Mouse (Mus musculus): ENCODE data around the gene Rtl5. TPM values are rescaled to one million over a fixed set of nuclear protein-coding genes. Genes with fewer than 3 reads are reported as not detected.
A peak's percentile ranks its signal among the peaks of the same experiment; 100 is the strongest.

Gene Rtl5
- polyA plus RNA-seq, 1 experiment from 2014 or later: 5.0 TPM

DNA sequence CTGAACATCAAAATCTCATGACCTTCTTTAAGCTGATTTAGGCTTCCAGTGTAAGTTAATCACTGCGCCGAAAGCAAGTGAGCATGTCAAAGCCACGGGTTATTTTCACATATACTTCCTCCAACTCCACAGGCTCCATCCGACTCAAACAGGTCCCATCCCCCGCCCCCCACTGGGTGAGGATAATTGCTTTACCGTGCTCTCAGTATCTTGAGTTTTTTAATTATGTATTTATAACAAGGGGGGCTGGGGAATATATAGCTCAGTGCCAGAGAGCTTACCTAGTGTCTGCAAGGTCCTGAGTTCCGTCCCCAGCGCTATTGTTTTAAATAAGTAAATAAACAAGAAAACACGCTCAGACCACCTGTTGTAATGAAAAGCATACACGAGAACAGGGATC is 10.0 kb upstream of the Rtl5 start:
- Histone ChIP-seq H3K9me3 (no peaks in the 10 kb centered on the region), H3K9ac (no peak overlapping the region), H3K4me1 (replicated peaks) (peaks cover 26% of the 10 kb centered on the region), H3K36me3 (no peaks in the 10 kb centered on the region), H3K27ac (replicated peaks) (peak overlapping the region; percentile 91), H3K27me3 (peaks cover 17% of the 10 kb centered on the region), H3K4me2 (peak overlapping the region; percentile 24), H3K4me3 (no peak overlapping the region)
- ATAC-seq (ENCODE audit: low read depth): peak; percentile 30; the same call in 1 of the 2 replicates
- 48% methylated on average over 10 of the region's 10 CpGs for WGBS

DNA sequence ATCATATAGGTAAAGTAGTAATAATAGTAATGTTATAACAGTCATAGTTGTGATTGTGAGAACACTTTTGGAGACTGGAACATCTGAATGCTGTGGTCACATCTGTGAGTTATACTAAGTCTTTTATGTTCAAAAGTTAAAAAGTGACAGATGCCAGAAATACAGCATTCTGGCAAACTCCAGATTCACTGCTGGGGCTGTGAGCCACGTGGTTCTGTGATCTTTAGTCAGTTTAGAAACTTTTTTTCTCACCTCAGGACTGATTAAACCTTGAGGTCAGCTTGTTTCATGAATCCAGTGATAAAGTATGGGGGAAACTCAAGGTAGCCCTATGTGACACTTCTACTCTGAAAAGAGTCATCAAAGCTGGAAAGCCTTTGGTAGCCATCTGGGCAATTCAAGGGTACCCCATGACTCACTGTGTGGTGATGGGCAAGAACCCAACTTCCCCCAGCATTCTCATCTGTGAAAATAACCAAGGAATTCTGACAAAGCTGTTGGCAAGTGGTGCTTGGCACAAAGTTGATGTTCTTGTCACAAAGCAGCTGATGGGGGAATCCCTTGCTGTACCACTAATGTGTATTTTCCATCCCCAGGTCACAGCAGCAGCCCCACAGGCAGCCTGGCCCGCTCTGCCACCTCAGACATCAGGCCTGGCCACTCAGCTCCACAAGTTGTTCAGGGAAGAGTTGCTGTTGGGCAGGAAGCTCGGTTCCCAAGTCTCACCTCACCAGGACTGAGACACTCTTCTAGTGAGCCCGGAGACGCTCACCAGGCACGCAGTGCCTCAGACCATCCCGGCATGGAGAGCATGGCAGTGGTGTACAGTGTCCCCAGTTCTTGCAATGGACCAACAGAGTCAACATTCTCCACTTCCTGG is 6.0 kb upstream of the Rtl5 start:
- Histone ChIP-seq H3K4me1 (replicated peaks) (peaks cover 17% of the 10 kb centered on the region), H3K27ac (replicated peaks) (no peak overlapping the region), H3K9me3 (no peaks in the 10 kb centered on the region), H3K4me2 (no peak overlapping the region), H3K27me3 (no peaks in the 10 kb centered on the region; the same call in none of the 2 replicates), H3K36me3 (no peaks in the 10 kb centered on the region), H3K9ac (no peak overlapping the region), H3K4me3 (no peak overlapping the region)
- 87% methylated on average over 7 of the region's 7 CpGs for WGBS
- ATAC-seq (ENCODE audit: low read depth): no peak

DNA sequence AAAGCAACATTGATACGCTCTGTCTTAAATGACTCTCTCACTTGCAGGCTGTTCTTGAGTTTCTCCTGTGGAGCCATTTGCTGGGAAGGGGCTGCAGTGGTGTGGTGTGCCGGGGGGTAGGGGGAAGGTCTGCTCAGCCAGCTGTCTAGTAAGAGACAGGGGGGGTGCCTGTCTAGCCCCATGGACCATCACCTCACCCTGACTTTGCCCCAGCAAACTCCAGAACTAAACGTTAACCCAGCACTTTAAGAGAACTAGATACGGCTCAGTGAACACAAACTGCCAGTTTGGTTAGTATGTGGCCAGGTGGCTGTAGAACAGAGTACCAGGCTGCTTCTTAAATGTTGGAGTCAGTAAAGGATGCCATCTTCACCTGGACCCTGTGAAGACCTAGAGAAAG is 4.1 kb upstream of the Rtl5 start:
- H3K27ac ChIP-seq (replicated peaks): no peak overlapping the region
- no peak overlapping the region for H3K4me3 ChIP-seq
- no peaks in the 10 kb centered on the region for H3K36me3 ChIP-seq
- no peaks in the 10 kb centered on the region; the same call in none of the 2 replicates for H3K27me3 ChIP-seq
- no peak overlapping the region for H3K4me2 ChIP-seq
- H3K4me1 ChIP-seq (replicated peaks): peaks cover 13% of the 10 kb centered on the region
- no peaks in the 10 kb centered on the region for H3K9me3 ChIP-seq
- no peak for ATAC-seq (ENCODE audit: low read depth)
- no peak overlapping the region for H3K9ac ChIP-seq
- WGBS: 75% methylated on average over 4 of the region's 4 CpGs

DNA sequence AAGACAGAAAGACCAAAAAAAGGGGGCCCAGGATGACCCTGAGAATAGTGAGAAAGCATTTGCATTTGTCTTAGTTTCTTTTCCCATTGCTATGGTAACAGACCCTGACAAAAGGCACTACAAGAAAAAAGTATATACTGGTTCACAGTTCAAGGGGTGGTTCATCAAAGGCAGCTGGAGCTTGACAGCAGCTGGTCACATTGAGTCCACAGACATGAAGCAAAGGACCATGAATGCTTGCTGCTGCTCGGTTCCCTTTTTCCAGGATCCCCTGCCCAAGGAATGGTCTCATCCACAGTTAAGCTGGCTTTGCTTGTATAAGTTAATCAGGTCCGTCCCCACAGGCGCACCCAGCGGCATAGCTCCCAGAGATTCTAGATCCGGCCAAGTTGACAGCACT is 3.3 kb upstream of the Rtl5 start:
- no peak for ATAC-seq (ENCODE audit: low read depth)
- Histone ChIP-seq H3K27ac (replicated peaks) (no peak overlapping the region), H3K4me2 (no peak overlapping the region), H3K9ac (no peak overlapping the region), H3K27me3 (no peaks in the 10 kb centered on the region; the same call in none of the 2 replicates), H3K4me1 (replicated peaks) (peaks cover 20% of the 10 kb centered on the region), H3K4me3 (no peak overlapping the region), H3K36me3 (no peaks in the 10 kb centered on the region), H3K9me3 (no peaks in the 10 kb centered on the region)
- 47% methylated on average over 5 of the region's 5 CpGs for WGBS

DNA sequence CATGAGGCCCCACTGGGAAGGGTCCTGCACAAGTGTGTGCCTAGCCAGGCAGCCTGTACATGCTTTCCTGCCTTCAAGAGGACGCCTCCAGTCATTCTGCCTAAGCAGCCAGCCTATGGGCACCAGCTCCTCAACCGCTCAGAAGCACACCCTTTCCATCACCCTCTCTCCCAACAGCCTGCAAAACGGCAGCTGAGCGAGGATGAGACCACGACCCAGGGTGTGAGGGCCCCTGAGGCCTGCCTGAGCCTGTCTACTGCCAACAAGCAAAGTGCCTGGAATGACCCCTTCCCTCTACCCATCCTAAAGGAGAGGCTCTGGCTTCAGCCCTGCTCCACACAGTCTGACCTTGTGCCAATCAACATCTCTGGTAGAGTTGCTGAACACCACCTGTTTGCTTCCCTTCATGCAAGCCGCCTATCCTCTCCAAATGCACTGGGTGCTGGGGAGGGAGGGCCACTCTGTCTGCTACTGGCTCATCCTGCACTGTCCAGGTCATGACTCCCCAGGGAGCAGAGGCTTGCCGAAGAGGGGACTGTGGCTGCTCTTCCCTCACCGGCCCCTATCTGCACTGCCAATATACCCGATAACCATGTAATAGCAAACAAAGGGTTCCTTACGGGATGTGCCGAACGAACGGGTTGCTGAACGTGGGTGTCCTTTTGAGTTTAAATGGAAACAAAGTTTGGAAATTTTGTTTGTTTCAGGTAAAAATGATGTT is 2.7 kb upstream of the Rtl5 start:
- 58% methylated on average over 14 of the region's 14 CpGs for WGBS
- Histone ChIP-seq H3K9me3 (no peaks in the 10 kb centered on the region), H3K4me3 (no peak overlapping the region)

DNA sequence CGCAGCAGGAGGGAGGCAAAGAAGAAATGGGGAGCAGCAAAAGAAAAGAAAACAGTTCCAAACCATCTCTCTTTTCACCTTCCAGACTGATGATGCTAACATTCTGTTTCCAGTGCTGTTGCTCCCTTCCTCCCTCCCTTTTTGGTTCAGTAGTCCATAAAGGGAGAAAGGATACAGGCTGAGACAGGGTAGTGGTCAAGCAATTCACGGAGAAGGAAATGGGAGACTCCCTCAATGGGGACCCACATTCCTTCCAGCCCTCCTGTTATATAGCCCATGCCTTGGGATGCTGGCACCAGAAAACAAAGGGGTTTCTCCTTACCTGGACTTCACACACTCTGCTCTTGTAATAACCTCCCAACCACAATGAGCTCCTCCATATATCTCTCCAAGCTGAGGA is 413 bp upstream of the Rtl5 start:
- no peaks in the 10 kb centered on the region for H3K36me3 ChIP-seq
- peak overlapping the region; percentile 83 for H3K27ac ChIP-seq (replicated peaks)
- H3K4me2 ChIP-seq: peak overlapping the region; percentile 63
- ATAC-seq (ENCODE audit: low read depth): peak; percentile 29
- 9% methylated on average over 2 of the region's 2 CpGs for WGBS
- peaks cover 42% of the 10 kb centered on the region for H3K4me1 ChIP-seq (replicated peaks)
- H3K9me3 ChIP-seq: no peaks in the 10 kb centered on the region
- H3K9ac ChIP-seq: peak overlapping the region; percentile 74
- H3K27me3 ChIP-seq: peaks cover 5% of the 10 kb centered on the region
- H3K4me3 ChIP-seq: peak overlapping the region; percentile 55

More for the DNA sequence above, 2.7 kb upstream of the Rtl5 start:
- Histone ChIP-seq H3K4me2 (no peak overlapping the region), H3K27ac (replicated peaks) (no peak overlapping the region), H3K9ac (no peak overlapping the region), H3K4me1 (replicated peaks) (peaks cover 23% of the 10 kb centered on the region), H3K36me3 (no peaks in the 10 kb centered on the region), H3K27me3 (no peaks in the 10 kb centered on the region; the same call in none of the 2 replicates)
- ATAC-seq (ENCODE audit: low read depth): no peak

DNA sequence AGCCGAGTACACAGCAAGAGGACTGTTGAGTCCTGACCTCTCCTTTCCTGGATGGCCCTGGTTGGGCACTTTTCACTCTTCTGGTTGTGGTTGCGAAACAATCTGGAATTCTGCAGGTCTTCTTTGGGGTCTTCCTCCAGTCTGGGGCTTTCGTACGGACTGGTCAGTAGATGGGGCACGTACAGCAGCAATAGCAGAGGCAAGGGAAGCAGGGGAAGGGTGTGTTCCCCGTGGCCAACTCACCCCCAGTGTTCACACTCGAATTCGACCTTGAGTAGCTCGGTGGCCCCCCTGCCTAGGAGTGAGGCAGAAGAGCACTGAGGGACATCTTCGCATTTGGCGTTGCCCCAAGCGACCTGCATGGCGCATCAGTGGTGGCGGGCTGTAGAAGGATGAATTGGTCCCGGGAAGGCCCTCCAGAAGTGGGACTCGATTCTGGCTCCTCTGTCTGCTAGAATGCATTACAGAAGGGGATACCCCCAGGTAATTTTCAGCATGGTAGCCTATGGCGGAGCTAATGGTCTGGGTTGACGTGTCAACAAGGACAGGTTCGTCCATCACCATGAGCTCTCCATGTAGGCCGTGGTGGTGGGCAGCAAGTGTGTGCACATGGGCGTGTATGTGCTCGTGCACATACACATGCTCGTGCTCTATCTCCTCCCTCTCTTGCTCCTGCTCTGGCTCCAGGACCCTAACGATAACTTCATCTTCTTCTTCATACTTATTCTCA is 2.1 kb downstream of the Rtl5 start:
- 91% methylated on average over 24 of the region's 24 CpGs for WGBS
- no peak for ATAC-seq (ENCODE audit: low read depth)
- no peak overlapping the region for H3K9ac ChIP-seq
- no peaks in the 10 kb centered on the region for H3K9me3 ChIP-seq
- H3K4me3 ChIP-seq: no peak overlapping the region
- no peaks in the 10 kb centered on the region for H3K36me3 ChIP-seq
- H3K27ac ChIP-seq (replicated peaks): no peak overlapping the region
- no peak overlapping the region for H3K4me2 ChIP-seq
- H3K27me3 ChIP-seq: peaks cover 13% of the 10 kb centered on the region
- H3K4me1 ChIP-seq (replicated peaks): peaks cover 50% of the 10 kb centered on the region

DNA sequence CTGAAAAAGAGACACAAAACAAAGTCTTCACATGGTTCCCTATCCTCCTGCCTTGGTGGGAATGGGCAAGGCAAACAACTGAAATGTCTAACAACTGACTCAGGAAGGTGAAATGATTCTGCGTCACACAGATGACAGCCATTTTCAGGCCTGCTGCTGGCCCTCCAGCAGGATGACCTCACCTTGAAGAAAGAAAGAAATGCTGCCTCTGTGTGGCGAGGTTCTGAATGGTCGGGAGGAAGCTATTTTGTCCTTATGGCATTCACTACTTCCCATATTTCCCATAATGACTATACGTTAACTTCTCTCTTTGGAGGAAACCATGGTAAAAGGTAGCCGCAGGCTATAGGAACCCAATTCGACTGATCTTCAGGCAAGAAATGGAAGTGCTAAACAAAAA is 4.0 kb downstream of the Rtl5 start:
- H3K9me3 ChIP-seq: no peaks in the 10 kb centered on the region
- WGBS: 77% methylated on average over 6 of the region's 6 CpGs
- H3K27me3 ChIP-seq: peaks cover 19% of the 10 kb centered on the region
- H3K9ac ChIP-seq: no peak overlapping the region
- H3K36me3 ChIP-seq: no peaks in the 10 kb centered on the region
- no peak overlapping the region for H3K27ac ChIP-seq (replicated peaks)
- H3K4me3 ChIP-seq: no peak overlapping the region
- H3K4me2 ChIP-seq: no peak overlapping the region
- peaks cover 53% of the 10 kb centered on the region for H3K4me1 ChIP-seq (replicated peaks)
- ATAC-seq (ENCODE audit: low read depth): no peak

DNA sequence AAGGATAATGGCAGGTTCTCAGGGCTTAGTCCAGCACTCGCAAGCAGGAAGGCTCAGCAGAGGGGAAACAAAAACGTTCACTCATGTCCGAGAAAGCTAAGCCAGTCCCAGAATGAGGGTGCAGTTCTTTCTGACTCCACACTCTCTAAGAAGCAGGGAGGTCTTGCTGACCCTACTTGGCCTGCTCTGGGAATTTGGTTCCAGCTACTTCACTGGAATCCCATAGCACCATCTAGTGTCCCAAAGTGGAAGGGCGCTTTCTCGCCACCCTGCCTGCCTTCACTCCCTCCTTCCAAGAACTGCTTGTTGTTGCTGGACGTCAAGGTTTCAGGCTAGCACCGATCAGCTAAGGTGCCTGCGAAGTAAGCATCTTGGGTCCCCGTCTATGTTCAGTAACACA is 5.0 kb downstream of the Rtl5 start:
- peaks cover 46% of the 10 kb centered on the region for H3K4me1 ChIP-seq (replicated peaks)
- WGBS: 21% methylated on average over 9 of the region's 9 CpGs

DNA sequence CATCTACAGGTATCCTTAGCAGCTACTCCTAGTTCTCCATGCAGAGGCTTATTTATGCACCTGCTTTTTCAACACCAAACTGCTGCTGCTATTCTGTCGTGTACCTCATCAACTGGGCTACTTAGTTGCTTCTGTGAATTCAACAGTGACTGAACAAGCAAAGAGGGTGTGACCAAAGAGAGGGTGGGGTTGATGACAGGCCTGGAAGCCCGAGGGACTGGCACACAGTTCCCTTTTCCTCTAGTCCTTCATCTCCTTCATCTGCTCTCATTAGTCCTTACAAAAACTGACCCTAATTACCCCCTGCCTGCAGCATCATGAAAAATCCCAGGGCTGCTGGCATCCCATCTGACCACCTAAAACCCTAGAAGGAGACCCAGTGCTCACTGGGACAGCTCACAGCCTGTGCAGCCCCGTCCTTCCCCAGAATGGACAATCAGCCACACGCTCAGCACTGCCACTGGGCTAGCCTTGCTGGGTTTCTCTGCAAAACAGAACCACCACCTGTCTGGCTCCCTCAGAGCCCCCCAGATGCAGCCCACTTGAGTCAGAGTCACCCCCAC is 5.8 kb downstream of the Rtl5 start:
- ATAC-seq (ENCODE audit: low read depth): no peak
- no peaks in the 10 kb centered on the region for H3K36me3 ChIP-seq
- no peaks in the 10 kb centered on the region for H3K9me3 ChIP-seq
- peaks cover 45% of the 10 kb centered on the region for H3K4me1 ChIP-seq (replicated peaks)
- peaks cover 24% of the 10 kb centered on the region for H3K27me3 ChIP-seq
- H3K9ac ChIP-seq: no peak overlapping the region
- H3K4me3 ChIP-seq: no peak overlapping the region
- WGBS: 48% methylated on average over 4 of the region's 4 CpGs
- no peak overlapping the region for H3K27ac ChIP-seq (replicated peaks)
- H3K4me2 ChIP-seq: no peak overlapping the region

More for the DNA sequence above, 5.0 kb downstream of the Rtl5 start:
- Histone ChIP-seq H3K9ac (no peak overlapping the region), H3K4me2 (no peak overlapping the region), H3K4me3 (no peak overlapping the region), H3K27me3 (peaks cover 23% of the 10 kb centered on the region), H3K36me3 (no peaks in the 10 kb centered on the region), H3K27ac (replicated peaks) (no peak overlapping the region), H3K9me3 (no peaks in the 10 kb centered on the region)
- no peak for ATAC-seq (ENCODE audit: low read depth)

DNA sequence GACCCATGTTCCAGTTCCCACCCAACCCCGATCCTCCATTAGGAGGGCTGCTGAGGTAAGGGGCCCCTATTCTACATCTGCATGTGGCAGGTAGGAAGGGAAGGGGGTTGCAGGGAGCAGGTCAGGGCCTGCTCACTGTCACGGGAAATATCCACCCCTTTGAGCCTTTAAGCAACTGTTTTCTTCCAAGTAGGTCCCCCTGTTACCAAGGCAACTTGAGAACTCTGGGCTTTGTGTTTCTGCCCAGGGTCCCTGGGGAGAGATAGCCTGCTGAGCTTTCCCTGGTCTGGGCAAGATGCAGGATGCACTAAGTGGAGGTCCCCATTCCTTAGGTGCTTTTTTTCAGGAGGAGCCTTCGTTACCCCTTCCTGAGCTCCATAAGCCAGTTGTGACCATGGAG is 7.0 kb downstream of the Rtl5 start:
- ATAC-seq (ENCODE audit: low read depth): no peak
- peaks cover 33% of the 10 kb centered on the region for H3K4me1 ChIP-seq (replicated peaks)
- WGBS: 40% methylated on average over 3 of the region's 3 CpGs
- H3K27me3 ChIP-seq: peaks cover 28% of the 10 kb centered on the region
- no peak overlapping the region for H3K4me3 ChIP-seq
- no peak overlapping the region for H3K4me2 ChIP-seq
- H3K9ac ChIP-seq: no peak overlapping the region
- H3K27ac ChIP-seq (replicated peaks): no peak overlapping the region
- H3K9me3 ChIP-seq: no peaks in the 10 kb centered on the region
- no peaks in the 10 kb centered on the region for H3K36me3 ChIP-seq
